Mouse (Mus musculus): ENCODE measurements around the gene Fndc10. TPM values are rescaled to one million over a fixed set of nuclear protein-coding genes. Genes with fewer than 3 reads are reported as not detected.

Fndc10 gene
- polyA plus RNA-seq, 1 experiment from 2014 or later, result 0.08 TPM

DNA sequence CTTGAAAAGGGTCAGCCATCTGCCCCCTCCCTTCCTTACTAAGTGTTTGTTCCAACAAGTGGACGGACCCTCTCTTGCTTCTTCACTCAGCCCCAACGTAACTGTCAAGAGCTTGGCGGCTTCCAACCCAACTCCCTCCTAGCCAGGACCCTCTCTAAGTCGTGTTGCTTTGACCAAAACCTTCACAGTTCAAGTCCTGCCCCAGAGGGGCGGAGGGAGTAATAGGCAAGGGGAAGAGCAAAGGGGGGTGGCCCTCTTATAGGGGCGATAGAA, 40.0 kb upstream of the Fndc10 start:
- Histone ChIP-seq H3K4me2 (ENCODE audit: low read depth, low read length) (peak overlapping the region; percentile 59), H3K9ac (ENCODE audit: low read depth, low read length) (no peak overlapping the region), H3K27ac (ENCODE audit: low read length) (no peak overlapping the region), H3K9me3 (replicated peaks; ENCODE audit: control insufficient read depth, low read length) (no peaks in the 10 kb centered on the region), H3K4me3 (ENCODE audit: low read depth, low read length) (peak overlapping the region; percentile 51), H3K36me3 (ENCODE audit: control insufficient read depth, insufficient read depth) (peaks cover 12% of the 10 kb centered on the region), H3K27me3 (ENCODE audit: control insufficient read depth, insufficient read depth, low read depth, low read length) (peaks cover 45% of the 10 kb centered on the region), H3K4me1 (ENCODE audit: control insufficient read depth, low read depth, low read length) (peaks cover 22% of the 10 kb centered on the region)
- WGBS (ENCODE audit: insufficient replicate concordance), result 2% methylated on average over 6 of the region's 6 CpGs
- no peak for ATAC-seq (ENCODE audit: low read depth)

DNA sequence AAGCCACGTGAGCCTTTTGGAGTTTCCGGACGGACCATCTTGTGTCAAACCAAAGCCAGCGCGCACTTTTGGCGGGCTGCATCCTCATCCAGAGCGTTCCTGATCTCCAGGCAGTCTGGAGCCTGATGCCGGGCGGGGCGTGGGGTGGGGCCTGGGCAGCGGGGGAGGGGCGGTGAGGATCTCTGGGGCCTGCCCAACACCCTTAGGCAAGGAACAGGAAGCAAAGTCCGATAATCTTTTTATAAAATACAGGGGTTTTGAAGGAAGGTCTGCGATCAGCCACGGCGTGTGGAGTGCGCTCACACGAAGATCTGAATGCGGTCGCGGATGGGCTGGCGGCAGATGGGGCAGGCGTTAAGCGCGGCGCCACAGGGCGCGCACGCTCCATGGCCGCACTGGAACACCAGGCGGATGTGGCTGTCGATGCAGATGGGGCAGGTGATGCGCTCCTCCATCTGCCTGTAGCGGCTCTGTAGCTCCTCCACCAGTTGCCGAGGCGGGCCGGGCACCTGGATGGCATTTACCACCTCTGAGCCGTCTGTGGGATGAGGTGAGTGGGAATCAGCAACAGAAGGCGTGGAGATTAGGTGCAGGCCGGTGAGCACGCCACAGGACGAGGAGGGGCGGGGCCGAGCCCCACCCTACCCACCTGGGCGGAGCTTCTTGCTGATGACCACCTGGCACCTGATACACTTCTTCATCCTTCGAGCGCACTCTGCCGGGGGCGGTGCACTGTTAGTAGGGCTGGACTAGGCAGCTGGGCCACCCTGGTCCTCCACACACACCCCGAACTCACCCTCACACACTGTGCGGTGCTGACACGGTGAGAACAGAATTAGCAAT, 39.5 kb upstream of the Fndc10 start:
- 0 out of 2 replicates have a peak, but pooled peaks have one; percentile 12 for ATAC-seq (ENCODE audit: low read depth)
- H3K9ac ChIP-seq (ENCODE audit: low read depth, low read length), result peak overlapping the region; percentile 16; the same call in 1 of the 2 replicates
- WGBS (ENCODE audit: insufficient replicate concordance), result 2% methylated on average over 52 of the region's 52 CpGs

DNA sequence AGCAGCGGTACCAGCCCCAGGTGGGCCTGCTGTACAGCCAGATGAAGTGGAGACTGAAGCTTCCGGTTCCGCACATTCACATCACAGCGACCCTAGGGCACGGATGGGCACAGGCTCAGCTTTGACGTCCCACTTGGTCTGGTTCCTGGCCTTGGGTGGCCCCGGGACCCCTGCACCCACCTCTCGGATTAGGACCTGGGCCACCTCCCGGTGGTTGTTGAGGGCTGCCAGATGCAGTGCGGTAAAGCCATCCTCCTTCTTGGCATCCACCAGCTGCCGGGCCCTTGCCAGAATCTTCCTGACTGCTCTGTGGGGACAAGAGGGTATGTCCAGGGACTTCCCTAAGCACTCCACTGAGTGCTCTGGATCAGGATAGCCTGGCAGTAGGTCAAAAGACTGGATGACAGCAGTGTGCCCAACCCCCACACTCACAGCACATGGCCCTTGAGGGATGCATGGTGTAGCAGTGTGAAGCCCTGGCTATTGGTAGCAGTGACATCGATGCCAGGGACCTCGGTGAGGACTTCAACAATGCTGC, 37.9 kb upstream of the Fndc10 start:
- 71% methylated on average over 13 of the region's 13 CpGs for whole genome bisulfite sequencing (ENCODE audit: insufficient replicate concordance)
- H3K27ac ChIP-seq (ENCODE audit: low read length), result no peak overlapping the region
- H3K4me2 ChIP-seq (ENCODE audit: low read depth, low read length), result no peak overlapping the region
- peaks cover 44% of the 10 kb centered on the region for H3K27me3 ChIP-seq (ENCODE audit: control insufficient read depth, insufficient read depth, low read depth, low read length)
- H3K4me3 ChIP-seq (ENCODE audit: low read depth, low read length), result no peak overlapping the region
- no peak overlapping the region for H3K9ac ChIP-seq (ENCODE audit: low read depth, low read length)
- ATAC-seq (ENCODE audit: low read depth), result no peak
- H3K9me3 ChIP-seq (replicated peaks; ENCODE audit: control insufficient read depth, low read length), result no peaks in the 10 kb centered on the region
- H3K4me1 ChIP-seq (ENCODE audit: control insufficient read depth, low read depth, low read length), result peaks cover 22% of the 10 kb centered on the region
- H3K36me3 ChIP-seq (ENCODE audit: control insufficient read depth, insufficient read depth), result no peaks in the 10 kb centered on the region

More for the DNA sequence above, 39.5 kb upstream of the Fndc10 start:
- Histone ChIP-seq H3K4me1 (ENCODE audit: control insufficient read depth, low read depth, low read length) (peaks cover 22% of the 10 kb centered on the region), H3K36me3 (ENCODE audit: control insufficient read depth, insufficient read depth) (peaks cover 7% of the 10 kb centered on the region; the same call in 1 of the 2 replicates), H3K4me2 (ENCODE audit: low read depth, low read length) (peak overlapping the region; percentile 59), H3K27ac (ENCODE audit: low read length) (no peak overlapping the region), H3K9me3 (replicated peaks; ENCODE audit: control insufficient read depth, low read length) (no peaks in the 10 kb centered on the region), H3K4me3 (ENCODE audit: low read depth, low read length) (peak overlapping the region; percentile 51), H3K27me3 (ENCODE audit: control insufficient read depth, insufficient read depth, low read depth, low read length) (peaks cover 45% of the 10 kb centered on the region)

DNA sequence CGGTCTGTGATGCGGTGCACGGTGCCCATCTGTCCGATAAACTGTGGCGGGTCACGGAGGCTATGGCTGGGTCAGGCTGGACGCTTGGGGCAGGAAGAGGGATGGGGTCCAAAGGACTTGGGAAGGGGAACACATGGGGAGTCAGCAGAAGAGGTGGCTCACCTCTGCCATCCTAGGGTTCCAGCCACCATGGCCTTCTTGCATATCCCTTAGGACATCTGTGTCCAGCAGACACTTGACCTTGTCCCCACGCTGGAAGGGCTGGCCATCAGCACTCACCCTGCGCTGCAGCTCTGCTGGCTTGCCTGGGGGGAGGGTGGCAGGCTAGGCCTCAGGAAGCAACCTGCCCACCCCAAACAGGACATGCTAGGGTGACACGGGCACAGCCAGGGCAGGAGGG, 35.2 kb upstream of the Fndc10 start:
- ATAC-seq (ENCODE audit: low read depth), result no peak
- Histone ChIP-seq H3K27me3 (ENCODE audit: control insufficient read depth, insufficient read depth, low read depth, low read length) (peaks cover 17% of the 10 kb centered on the region), H3K9ac (ENCODE audit: low read depth, low read length) (no peak overlapping the region), H3K4me1 (ENCODE audit: control insufficient read depth, low read depth, low read length) (peaks cover 13% of the 10 kb centered on the region), H3K27ac (ENCODE audit: low read length) (no peak overlapping the region), H3K36me3 (ENCODE audit: control insufficient read depth, insufficient read depth) (no peaks in the 10 kb centered on the region), H3K4me3 (ENCODE audit: low read depth, low read length) (no peak overlapping the region), H3K9me3 (replicated peaks; ENCODE audit: control insufficient read depth, low read length) (no peaks in the 10 kb centered on the region), H3K4me2 (ENCODE audit: low read depth, low read length) (no peak overlapping the region)
- 73% methylated on average over 10 of the region's 10 CpGs for WGBS (ENCODE audit: insufficient replicate concordance)

DNA sequence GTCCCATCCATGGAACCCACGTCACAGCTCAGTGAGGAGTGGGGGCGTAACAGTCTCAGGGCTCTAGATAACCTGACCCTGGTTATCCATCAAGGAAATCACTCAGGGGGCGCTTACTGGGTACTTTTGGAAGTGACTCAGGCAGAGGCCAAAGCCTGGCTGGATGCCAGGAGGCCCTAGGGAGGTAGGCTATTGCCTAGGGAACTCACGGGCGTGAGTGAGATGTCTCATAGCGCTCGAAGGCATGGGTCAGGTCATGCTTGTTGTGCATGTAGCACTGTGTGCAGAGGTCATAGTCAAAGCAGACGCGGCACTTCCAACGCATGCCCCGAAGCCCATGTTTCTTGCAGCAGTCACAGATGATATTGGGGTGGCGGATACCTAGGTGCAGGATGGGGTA, 33.5 kb upstream of the Fndc10 start:
- Histone ChIP-seq H3K36me3 (ENCODE audit: control insufficient read depth, insufficient read depth) (no peaks in the 10 kb centered on the region), H3K9me3 (replicated peaks; ENCODE audit: control insufficient read depth, low read length) (no peaks in the 10 kb centered on the region), H3K4me3 (ENCODE audit: low read depth, low read length) (no peak overlapping the region), H3K4me2 (ENCODE audit: low read depth, low read length) (no peak overlapping the region), H3K9ac (ENCODE audit: low read depth, low read length) (no peak overlapping the region), H3K4me1 (ENCODE audit: control insufficient read depth, low read depth, low read length) (no peaks in the 10 kb centered on the region), H3K27ac (ENCODE audit: low read length) (no peak overlapping the region), H3K27me3 (ENCODE audit: control insufficient read depth, insufficient read depth, low read depth, low read length) (peaks cover under 1% of the 10 kb centered on the region; the same call in 1 of the 2 replicates)
- 75% methylated on average over 12 of the region's 12 CpGs for WGBS (ENCODE audit: insufficient replicate concordance)
- no peak for ATAC-seq (ENCODE audit: low read depth)

DNA sequence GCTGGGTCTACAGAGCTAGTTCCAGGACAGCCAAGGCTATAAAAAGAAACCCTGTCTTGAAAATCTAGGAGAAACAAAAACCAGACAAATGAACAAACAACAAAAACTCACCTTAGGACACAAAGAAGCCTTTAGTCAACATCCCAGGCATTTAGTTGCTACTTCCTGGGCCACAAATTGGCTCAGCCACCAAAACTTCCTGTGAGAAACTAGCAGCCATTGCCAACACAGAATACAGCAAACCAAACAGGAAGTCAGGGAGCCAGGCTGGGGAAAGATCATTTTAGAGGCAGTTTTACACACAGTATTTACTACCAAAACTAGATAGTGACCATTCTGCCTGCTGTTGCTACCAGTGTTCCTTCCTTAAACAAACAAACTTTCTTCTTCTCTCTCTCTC, 27.2 kb upstream of the Fndc10 start:
- H3K4me2 ChIP-seq (ENCODE audit: low read depth, low read length), result no peak overlapping the region
- H3K4me3 ChIP-seq (ENCODE audit: low read depth, low read length), result no peak overlapping the region
- no peaks in the 10 kb centered on the region for H3K27me3 ChIP-seq (ENCODE audit: control insufficient read depth, insufficient read depth, low read depth, low read length)
- no peaks in the 10 kb centered on the region for H3K36me3 ChIP-seq (ENCODE audit: control insufficient read depth, insufficient read depth)
- no peaks in the 10 kb centered on the region for H3K9me3 ChIP-seq (replicated peaks; ENCODE audit: control insufficient read depth, low read length)
- H3K27ac ChIP-seq (ENCODE audit: low read length), result no peak overlapping the region
- peaks cover 12% of the 10 kb centered on the region for H3K4me1 ChIP-seq (ENCODE audit: control insufficient read depth, low read depth, low read length)
- no peak for ATAC-seq (ENCODE audit: low read depth)
- H3K9ac ChIP-seq (ENCODE audit: low read depth, low read length), result no peak overlapping the region

DNA sequence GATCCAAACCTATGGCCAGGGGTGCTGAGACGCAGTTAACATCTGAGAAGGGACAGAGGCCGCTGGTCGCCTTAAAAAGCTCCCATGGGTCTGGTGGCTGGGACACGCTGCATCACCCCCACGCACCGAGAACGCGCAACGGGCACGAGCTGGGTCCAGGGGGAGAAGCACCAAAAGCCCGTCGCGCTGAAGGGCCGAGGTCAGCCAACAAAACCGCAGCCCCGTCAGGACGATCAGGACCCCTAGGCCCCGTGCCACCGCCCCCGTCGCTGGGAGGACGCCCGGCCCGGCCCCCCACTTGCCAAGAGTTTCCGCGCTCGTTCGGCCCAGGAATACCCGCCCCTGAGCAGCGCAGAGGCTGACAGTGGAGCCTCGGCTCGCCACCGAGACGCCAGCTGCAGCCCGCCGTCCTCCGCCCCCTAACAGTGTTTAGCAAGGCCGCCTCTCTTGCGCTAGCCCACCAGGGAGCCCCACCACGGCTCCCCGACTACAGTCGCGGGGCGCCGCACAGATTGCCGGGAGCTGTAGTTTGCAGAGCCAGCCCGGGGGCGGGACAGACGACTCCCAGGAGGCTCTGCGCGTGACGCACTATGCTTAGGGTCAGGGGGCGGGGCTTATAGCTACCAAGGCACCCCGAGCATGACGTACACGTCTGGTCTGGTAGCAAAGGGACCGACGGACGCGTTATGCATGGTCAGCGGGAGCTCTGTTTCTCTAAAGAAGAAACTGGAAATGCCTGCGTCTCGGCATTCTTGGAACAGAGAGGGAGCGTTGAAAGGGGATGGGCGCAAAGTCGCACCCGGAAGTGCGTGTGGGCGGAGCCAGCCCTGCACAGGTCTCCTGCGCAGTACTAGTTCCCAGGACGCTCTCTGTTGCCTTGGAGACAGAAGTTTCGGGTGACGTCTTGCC, 25.2 kb upstream of the Fndc10 start, which contains the start of gene Mib2:
Gene Mib2, minus strand, starts transcription at position 510 of the 909 bp plus-strand sequence.
- H3K4me3 ChIP-seq (ENCODE audit: low read depth, low read length), result peak within 1 kb of the TSS; percentile 85

DNA sequence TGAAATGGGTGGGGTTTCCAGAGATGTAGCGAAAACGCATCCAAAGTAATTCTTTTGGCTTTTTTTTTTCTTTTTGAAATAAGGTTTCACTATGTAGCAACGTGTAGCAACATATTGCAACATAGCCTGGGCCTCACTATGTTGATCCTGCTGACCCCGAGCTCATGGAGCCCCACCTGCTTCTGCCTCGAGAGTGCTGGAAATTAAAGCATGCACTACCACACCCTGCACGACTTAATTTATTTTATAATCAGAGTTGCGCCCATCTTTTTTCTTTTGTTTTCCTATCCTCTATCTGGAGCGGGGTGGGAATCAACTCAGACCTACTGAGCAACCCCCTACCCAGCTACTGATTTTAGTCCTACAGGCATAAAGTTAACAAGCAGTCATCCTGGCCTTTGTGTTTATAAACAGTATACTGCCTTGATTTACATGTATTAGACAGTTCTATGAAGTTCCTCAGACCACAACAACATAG, 24.5 kb upstream of the Fndc10 start:
- Histone ChIP-seq H3K27me3 (ENCODE audit: control insufficient read depth, insufficient read depth, low read depth, low read length) (no peaks in the 10 kb centered on the region), H3K4me3 (ENCODE audit: low read depth, low read length) (peak overlapping the region; percentile 85), H3K9me3 (replicated peaks; ENCODE audit: control insufficient read depth, low read length) (no peaks in the 10 kb centered on the region), H3K4me1 (ENCODE audit: control insufficient read depth, low read depth, low read length) (peaks cover 12% of the 10 kb centered on the region), H3K36me3 (ENCODE audit: control insufficient read depth, insufficient read depth) (no peaks in the 10 kb centered on the region), H3K9ac (ENCODE audit: low read depth, low read length) (no peak overlapping the region), H3K4me2 (ENCODE audit: low read depth, low read length) (peak overlapping the region; percentile 81), H3K27ac (ENCODE audit: low read length) (no peak overlapping the region)
- no peak for ATAC-seq (ENCODE audit: low read depth)
- 3% methylated on average over 8 of the region's 8 CpGs for WGBS (ENCODE audit: insufficient replicate concordance)

More for the DNA sequence above, 25.2 kb upstream of the Fndc10 start, which contains the start of gene Mib2:
- Histone ChIP-seq H3K27ac (ENCODE audit: low read length) (0 out of 2 replicates have a peak within 1 kb of the TSS, but pooled peaks have one; percentile 46), H3K9ac (ENCODE audit: low read depth, low read length) (peak within 1 kb of the TSS; percentile 70), H3K36me3 (ENCODE audit: control insufficient read depth, insufficient read depth) (no peaks in the 10 kb centered on the region), H3K27me3 (ENCODE audit: control insufficient read depth, insufficient read depth, low read depth, low read length) (no peaks in the 10 kb centered on the region), H3K9me3 (replicated peaks; ENCODE audit: control insufficient read depth, low read length) (no peaks in the 10 kb centered on the region), H3K4me2 (ENCODE audit: low read depth, low read length) (peak within 1 kb of the TSS; percentile 94), H3K4me1 (ENCODE audit: control insufficient read depth, low read depth, low read length) (peaks cover 12% of the 10 kb centered on the region)
- under 1% methylated on average over 73 of the region's 73 CpGs for WGBS (ENCODE audit: insufficient replicate concordance)
- peak; percentile 98 for ATAC-seq (ENCODE audit: low read depth)
